Mouse (Mus musculus) testis, postnatal 14 days (tissue): ENCODE data around the gene Isg20l2.

Experiments
- DNase-seq: peaks from one replicate; pipeline ENCODE4 v3.0.0; 2021; ENCODE audit warnings: low spot score

Gene Isg20l2

DNA sequence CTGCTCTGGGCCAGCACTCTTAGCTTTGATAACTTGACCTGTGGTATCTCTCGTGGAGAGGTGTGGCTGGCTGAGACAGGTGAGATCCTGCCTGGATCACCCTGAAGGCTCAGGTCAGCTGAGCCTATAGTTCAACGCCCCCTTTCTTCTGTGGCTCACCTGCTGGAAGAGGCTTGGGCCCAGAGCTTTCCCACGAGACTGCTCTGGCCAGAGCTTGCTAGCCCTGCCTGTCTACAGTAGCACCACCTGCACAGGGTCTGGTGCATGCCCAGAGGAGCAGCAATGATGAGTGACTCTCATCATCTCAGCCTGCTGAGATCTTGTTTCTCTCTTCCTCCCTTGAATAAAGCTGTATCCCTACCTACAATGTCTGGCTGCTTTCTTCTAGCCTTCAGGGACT lies 50.0 kb downstream of the Isg20l2 start:
- no peak for DNase-seq

GRCm38 (mm10) chr3:87980728-87981127 lies 50.6 kb downstream of the Isg20l2 start:
- no peak for DNase-seq

DNA sequence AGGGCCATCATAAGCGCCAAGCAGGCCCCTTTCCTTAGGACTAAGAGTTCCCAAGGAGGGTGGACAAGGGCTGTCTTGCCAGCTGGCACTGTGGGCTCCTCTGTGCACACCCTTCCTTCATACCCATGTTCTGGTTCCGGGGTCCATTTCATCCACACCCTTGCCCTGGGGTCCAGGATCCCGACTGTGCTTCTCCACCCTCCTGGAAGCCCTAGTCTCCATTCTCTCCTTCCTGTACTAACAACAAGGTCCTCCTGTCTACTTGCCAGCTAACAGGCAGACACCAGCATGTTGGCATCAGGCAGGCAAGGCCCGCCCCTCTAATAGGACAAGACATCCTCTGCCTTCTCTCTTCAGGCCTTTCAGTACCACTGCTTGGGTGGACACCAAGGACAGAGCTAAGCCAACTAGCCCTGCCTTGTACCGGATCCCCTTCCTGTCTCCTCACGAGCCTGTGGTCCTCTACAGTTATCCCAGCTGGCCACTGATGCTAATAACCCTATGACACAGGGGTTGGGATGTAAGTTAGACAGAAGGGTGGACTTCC lies 51.2 kb downstream of the Isg20l2 start:
- no peak for DNase-seq

DNA sequence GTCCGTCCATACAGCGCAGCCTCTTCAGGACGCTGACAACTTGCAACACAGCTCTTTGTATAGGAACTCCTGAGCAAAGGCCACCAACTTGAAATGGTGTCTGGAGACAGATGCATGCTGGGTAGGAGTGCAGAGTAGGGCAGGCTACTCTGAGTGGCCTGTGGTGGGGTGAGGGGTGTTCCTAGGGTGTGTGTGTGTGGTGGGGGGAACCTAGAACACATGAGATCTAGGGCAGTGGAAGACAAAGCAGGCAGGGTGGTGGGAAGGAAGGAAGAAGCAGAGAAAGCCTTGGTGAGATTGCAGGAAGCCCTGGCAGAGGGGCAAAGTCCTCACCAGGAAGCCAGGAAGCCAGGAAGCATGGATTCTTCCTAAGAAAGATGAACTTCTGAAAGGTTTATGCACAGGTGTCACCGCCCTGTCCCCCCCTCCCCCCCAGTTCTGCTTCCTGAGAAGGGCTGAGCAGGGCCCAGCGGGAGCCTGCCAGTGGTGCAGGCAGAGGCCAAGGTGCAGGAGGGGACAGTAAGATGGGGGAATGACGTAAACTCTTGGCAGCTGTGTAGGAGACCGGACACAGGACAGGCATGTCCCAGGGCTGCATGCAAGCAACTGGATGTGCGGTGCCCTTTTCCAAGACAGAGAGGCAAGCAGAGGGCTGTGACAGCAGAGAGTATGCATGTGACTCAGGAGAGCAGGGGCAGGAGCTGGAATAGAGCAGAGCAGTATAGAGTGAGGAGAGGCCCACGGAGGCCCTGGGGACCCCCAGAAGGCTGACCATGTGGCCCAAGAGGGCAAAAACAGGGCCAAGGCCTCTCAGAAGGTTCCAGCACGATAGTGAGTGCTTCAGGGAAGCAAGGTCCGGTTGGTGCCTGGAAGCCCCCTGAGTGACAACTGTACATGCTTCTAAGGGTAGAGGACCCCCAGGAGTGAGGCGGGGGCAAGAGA lies 52.1 kb downstream of the Isg20l2 start:
- DNase-seq = no peak

GRCm38 (mm10) chr3:87982836-87983601 lies 52.9 kb downstream of the Isg20l2 start:
- no peak for DNase-seq

DNA sequence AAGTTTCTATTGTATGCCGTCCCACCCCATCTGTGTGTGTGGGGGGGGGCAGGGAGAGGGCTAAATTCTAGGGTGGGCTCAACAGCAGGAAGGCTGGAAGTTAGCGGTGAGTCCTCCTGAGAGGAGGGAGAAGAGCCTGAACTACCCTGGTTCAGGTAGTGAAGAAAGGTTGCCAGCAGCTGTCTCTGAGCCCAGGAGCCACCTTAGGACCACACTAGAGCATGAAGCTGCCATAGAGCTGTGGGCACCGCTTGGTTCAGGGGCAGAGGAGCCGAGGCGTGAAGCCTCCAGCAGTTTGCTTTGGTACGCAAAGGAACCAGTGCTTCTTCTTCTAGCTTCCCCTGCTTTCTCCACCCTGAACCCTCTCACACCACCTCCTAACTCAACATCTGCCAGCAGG lies 53.5 kb downstream of the Isg20l2 start:
- DNase-seq = no peak

DNA sequence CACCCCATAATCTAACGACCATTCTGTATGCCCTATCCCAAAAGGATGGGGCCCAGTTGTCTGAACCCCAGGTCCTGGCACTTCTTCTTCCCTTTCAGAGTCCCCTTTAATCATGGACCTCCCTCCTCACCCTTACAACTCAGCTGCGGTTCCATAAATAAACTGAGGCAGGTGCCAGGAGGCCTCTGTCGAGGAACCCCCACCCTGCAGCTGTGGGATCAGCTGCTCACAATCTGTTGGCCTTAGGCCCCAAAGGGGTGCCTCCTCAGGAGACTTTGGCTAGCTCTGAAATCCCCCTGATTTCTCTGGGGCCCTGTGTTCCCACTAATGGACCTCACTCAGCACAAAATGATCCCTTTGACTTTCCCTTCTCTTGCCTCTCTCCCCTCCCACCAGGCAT lies 54.0 kb downstream of the Isg20l2 start:
- DNase-seq = no peak

DNA sequence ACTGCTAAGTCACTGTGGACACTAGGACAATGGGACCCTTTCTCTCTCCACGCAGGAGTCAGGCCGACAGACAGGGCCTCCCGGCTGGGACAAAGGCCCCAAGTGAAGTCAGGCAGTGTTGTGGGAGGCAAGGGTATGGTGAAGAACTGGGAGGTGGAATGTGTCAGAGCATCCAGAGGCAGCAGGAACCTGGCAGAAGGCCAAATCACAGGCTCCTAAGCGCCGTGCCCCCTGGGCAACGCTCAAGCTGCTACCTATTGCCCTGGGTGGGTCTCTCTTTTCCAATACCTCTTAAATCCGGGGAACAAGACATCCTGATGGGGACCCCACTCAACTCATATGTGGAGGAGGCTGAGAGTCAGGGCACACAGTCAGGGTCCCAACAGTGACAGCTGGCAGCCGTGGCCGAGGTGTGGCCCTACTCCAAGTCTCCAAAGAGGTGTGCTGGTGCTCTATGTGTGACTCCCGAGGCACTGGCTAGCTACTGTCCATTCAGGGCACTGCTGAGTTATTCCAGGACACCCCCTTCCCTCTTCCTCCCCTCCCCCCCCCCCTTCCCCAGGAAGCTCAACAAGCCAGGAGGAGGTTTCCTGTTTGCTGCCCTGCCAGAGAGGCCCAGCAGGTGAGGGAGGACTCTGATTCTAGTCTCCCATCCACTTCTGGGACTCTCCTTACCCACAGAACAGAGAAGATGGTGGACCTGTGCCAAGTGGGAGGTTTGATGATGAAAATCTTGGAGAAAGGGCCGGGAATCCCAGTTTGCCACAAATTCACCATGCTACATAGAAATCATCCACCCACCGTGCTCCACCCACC lies 55.6 kb downstream of the Isg20l2 start:
- DNase-seq = no peak

DNA sequence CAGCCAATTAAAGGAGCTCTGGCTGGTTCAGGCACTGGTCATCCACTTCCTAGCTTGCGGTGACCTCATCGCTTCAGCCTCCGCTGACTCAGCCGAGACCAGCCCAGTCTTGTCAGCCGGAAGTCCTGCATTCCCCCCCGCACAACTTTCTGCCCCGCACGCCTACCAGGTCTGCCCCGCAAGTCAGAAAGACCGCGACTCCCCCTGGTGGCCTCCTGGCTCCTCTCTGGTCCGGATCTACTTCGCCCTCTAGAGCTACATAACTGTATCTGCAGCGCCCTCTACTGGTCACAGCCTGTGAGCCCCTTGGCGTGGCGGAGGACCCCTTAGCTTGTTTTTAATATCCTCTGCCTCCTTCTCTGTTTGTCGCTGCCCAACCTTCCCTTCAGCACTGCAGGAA lies 56.8 kb downstream of the Isg20l2 start:
- peak; percentile 93 for DNase-seq

- DNase-seq = peak; percentile 62
These were observed 57.5 kb downstream of the Isg20l2 start for GRCm38 (mm10) chr3:87987633-87988032.

DNA sequence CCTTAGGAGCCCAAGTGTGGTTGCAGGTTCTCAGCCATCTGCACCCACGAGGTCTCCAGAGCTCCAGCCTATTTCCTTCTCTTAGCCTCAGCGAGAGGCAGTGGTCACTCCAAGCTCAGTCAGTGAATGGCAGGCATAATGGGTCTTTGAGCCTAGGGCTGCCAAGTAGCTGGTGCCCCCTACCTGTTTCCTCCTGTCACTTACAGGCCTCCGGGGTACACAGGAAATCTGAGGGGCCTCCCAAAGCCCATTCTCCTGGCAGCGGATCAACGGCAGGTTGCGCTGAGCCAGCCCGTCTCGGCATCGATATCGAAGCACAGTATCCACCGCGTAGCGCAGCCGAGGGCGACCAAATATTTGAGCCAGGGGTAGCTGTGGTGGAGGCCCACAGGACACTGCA lies 58.0 kb downstream of the Isg20l2 start:
- DNase-seq = no peak

DNA sequence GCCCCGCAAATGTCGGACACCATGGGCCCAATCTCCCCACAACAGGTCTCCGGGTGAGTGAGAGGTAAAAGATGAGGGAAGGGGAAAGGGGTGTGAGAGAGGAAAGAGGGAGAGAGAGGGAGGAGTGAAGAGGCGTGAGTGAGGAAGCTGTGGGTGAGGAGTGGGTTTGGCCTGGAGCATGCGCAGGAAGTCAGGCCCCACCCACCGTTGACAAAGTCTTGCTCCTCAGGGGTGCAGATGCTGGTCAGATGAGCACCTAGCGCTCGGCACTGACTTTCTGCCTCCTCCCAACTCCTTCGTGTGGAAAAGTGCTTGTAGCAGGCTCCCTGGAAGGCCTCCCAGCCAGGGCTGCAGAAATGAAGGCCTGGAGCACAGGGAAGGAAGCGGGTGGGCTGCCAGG lies 59.8 kb downstream of the Isg20l2 start:
- no peak for DNase-seq
